Mouse (Mus musculus): Measurements from ENCODE around the gene Camk1g. TPM values are rescaled to one million over a fixed set of nuclear protein-coding genes. Genes with fewer than 3 reads are reported as not detected.

Camk1g gene
- polyA plus RNA-seq, 1 experiment, result 8.2 TPM

DNA sequence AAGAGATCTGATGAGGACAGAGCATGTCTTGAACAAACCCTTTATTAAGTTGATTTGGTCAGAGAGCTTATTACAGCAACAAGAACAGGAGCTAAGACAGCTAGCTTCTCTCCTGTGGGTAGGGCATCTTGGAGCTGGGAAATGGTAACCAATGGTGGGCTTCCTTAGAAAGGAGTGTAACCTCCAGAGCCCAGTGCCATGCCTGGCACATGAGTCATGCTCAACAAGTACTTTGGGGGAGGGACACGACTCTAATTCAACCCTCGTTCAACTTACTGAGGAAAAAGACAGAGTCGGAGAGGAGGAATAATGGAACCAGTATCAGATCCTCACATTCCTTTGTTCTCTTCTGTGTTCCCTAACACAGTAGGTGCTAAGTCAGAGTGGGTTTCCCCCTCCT, 50.4 kb downstream of the Camk1g start:
- H3K4me1 ChIP-seq (ENCODE audit: control insufficient read depth, insufficient read depth, low read length), result peaks cover 2% of the 10 kb centered on the region; the same call in 1 of the 2 replicates
- H3K27me3 ChIP-seq (replicated peaks; ENCODE audit: control insufficient read depth, insufficient read depth, low read length), result no peaks in the 10 kb centered on the region

DNA sequence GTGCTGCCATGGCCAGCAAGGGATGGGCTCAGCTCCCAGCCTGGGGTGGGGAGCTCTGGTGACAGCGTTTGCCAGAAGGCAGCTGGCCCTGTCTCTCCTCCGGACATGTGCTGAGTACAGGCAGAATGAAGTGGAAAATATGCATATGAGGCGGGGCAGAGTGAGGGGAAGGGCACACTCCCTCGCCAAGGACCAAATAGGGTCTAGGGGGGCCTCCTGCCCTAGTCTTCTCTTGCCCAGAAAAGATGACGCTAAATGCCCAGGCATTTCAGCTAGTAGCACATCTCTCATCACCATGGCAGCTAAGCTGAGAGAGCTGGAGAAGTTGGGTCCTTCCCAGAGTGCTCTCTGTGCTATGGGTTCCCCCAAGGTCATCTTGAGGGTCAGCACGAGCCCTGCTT, 52.9 kb downstream of the Camk1g start:
- Histone ChIP-seq H3K27me3 (replicated peaks; ENCODE audit: control insufficient read depth, insufficient read depth, low read length) (no peaks in the 10 kb centered on the region), H3K36me3 (ENCODE audit: control insufficient read depth, insufficient read depth, low read length) (no peaks in the 10 kb centered on the region), H3K27ac (ENCODE audit: insufficient read depth, low read depth, low read length) (peak overlapping the region; percentile 83), H3K4me1 (ENCODE audit: control insufficient read depth, insufficient read depth, low read length) (peaks cover 2% of the 10 kb centered on the region; the same call in 1 of the 2 replicates), H3K4me3 (ENCODE audit: insufficient read depth, low read depth, low read length) (no peak overlapping the region)
- TF ChIP-seq POLR2A (IDR thresholded peaks at IDR 0.05; ENCODE audit: low read depth, low read length), result no peak
- 62% methylated on average over 6 of the region's 6 CpGs for WGBS
- peak; percentile 51 for DNase-seq

More for the DNA sequence above, 50.4 kb downstream of the Camk1g start:
- Histone ChIP-seq H3K36me3 (ENCODE audit: control insufficient read depth, insufficient read depth, low read length) (no peaks in the 10 kb centered on the region), H3K4me3 (ENCODE audit: insufficient read depth, low read depth, low read length) (no peak overlapping the region), H3K27ac (ENCODE audit: insufficient read depth, low read depth, low read length) (no peak overlapping the region)
- no peak for DNase-seq
- WGBS, result 74% methylated on average over 3 of the region's 3 CpGs
- TF ChIP-seq CTCF (conservative IDR thresholded peaks at IDR 0.05; ENCODE audit: insufficient read depth, insufficient read length, low read depth, low read length) (no peak), POLR2A (IDR thresholded peaks at IDR 0.05; ENCODE audit: low read depth, low read length) (no peak)

DNA sequence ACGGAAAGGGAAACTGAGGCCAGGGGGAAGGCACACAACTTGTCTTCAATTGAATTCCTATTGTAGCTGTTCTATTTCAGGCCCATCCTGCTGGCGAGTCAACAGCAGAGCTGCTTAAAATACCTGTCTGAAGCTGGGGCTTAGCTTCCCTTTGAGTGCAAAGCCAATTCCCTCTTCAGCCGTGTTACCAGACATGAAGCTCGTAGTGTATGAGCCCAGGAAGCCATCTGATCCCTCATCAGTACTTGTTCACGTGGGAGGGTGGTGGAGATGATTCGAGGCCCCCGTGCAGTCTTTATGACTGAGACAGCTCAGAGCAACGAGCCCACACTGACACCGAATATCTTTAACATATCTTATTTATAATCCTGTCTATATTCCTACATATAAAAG, 53.7 kb downstream of the Camk1g start:
- DNase-seq, result no peak
- Histone ChIP-seq H3K4me3 (ENCODE audit: insufficient read depth, low read depth, low read length) (no peak overlapping the region), H3K27ac (ENCODE audit: insufficient read depth, low read depth, low read length) (peak overlapping the region; percentile 51), H3K27me3 (replicated peaks; ENCODE audit: control insufficient read depth, insufficient read depth, low read length) (no peaks in the 10 kb centered on the region), H3K36me3 (ENCODE audit: control insufficient read depth, insufficient read depth, low read length) (no peaks in the 10 kb centered on the region), H3K4me1 (ENCODE audit: control insufficient read depth, insufficient read depth, low read length) (peaks cover 5% of the 10 kb centered on the region; the same call in 1 of the 2 replicates)
- TF ChIP-seq POLR2A (IDR thresholded peaks at IDR 0.05; ENCODE audit: low read depth, low read length), result no peak
- no peak for TF ChIP-seq CTCF (conservative IDR thresholded peaks at IDR 0.05; ENCODE audit: insufficient read depth, insufficient read length, low read depth, low read length)
- 71% methylated on average over 9 of the region's 9 CpGs for WGBS

DNA sequence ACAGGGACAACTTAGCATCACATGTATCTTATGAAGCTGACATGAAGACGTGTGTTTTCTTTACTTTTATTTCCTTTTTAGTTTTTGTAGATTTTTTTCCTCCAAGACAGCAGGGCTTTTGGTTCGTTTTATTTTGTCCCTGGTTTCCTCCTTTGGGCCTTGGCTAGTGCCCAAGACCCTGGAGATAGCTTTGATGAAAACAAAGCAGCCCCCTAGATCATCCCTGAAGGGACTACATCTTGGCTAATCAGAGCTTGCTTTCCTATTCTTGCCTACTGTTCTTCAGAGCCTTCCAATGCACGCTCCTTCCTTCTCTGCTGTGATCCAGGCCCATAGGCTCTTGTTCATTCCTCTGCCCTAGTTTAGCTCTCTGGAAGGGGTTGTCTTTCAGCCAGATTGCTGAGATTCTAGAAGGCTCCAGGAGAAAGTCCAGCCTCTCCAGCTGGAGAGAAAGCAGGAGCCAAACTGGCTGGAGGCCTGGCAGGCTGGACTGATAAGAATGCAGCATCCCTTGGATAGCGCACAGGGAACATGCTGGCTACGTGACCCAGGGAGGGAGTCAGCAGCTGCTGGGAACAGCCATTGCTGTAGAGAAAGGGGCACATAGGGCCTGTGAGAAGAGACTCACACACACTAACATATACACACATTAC, 54.3 kb downstream of the Camk1g start:
- Histone ChIP-seq H3K4me1 (ENCODE audit: control insufficient read depth, insufficient read depth, low read length) (peaks cover 10% of the 10 kb centered on the region; the same call in 1 of the 2 replicates), H3K4me3 (ENCODE audit: insufficient read depth, low read depth, low read length) (no peak overlapping the region), H3K27ac (ENCODE audit: insufficient read depth, low read depth, low read length) (peak overlapping the region; percentile 64), H3K27me3 (replicated peaks; ENCODE audit: control insufficient read depth, insufficient read depth, low read length) (no peaks in the 10 kb centered on the region), H3K36me3 (ENCODE audit: control insufficient read depth, insufficient read depth, low read length) (no peaks in the 10 kb centered on the region)
- WGBS, result 53% methylated on average over 5 of the region's 5 CpGs
- TF ChIP-seq CTCF (conservative IDR thresholded peaks at IDR 0.05; ENCODE audit: insufficient read depth, insufficient read length, low read depth, low read length), result no peak
- TF ChIP-seq POLR2A (IDR thresholded peaks at IDR 0.05; ENCODE audit: low read depth, low read length), result no peak
- DNase-seq, result peak; percentile 90

DNA sequence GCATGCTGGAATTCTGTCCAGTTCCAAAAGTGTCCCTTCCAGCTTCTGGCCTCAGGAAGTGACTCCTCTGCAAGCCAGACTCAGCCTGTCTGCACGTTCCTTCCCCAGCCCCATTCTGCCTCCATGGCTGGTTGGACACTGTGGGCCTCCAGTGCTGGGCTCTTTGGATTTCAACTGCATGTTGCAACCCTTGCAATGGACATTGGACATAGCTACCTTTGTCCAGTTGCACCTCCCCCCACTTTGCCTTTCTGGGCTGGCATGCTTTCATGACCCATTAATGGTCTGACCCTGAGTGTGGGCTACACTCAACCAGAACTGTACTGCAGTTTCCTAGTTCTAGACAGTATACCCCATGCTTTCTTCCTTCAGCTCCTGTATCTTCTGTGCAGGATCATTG, 58.5 kb downstream of the Camk1g start:
- DNase-seq, result peak; percentile 93
- no peaks in the 10 kb centered on the region for H3K27me3 ChIP-seq (replicated peaks; ENCODE audit: control insufficient read depth, insufficient read depth, low read length)
- TF ChIP-seq POLR2A (IDR thresholded peaks at IDR 0.05; ENCODE audit: low read depth, low read length) (no peak), CTCF (conservative IDR thresholded peaks at IDR 0.05; ENCODE audit: insufficient read depth, insufficient read length, low read depth, low read length) (no peak)
- WGBS, result 17% methylated on average over 1 of the region's 1 CpGs
- no peak overlapping the region for H3K4me3 ChIP-seq (ENCODE audit: insufficient read depth, low read depth, low read length)
- H3K27ac ChIP-seq (ENCODE audit: insufficient read depth, low read depth, low read length), result peak overlapping the region; percentile 43
- peaks cover 10% of the 10 kb centered on the region; the same call in 1 of the 2 replicates for H3K4me1 ChIP-seq (ENCODE audit: control insufficient read depth, insufficient read depth, low read length)
- H3K36me3 ChIP-seq (ENCODE audit: control insufficient read depth, insufficient read depth, low read length), result no peaks in the 10 kb centered on the region

DNA sequence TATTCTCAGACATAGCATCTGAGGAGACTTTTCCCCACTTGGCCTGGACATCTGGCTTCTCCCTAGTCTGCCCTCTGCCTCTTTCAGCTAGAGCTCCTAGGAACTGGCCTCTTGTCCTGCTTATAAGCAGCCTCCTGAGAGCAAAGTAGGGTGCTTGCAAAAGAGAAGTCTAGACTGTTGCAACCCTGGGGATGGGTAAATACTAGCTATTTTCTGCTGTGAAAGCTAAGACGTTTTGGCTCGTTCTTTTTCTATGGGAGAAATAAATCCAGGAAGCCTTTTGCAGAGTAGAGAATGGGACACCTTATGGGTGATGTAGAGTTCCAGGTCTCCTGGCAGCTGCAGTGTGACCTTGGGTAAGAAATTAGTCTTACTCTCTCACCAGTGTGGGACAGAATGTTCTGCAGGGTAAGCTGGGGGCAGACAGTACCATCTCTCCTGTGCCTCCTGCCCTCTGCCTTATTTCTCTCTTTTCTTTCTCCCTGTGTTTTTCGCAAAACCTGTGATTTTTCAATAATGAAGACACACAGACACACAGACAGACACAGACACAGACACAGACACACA, 59.5 kb downstream of the Camk1g start:
- peaks cover 8% of the 10 kb centered on the region; the same call in 1 of the 2 replicates for H3K4me1 ChIP-seq (ENCODE audit: control insufficient read depth, insufficient read depth, low read length)
- no peaks in the 10 kb centered on the region for H3K36me3 ChIP-seq (ENCODE audit: control insufficient read depth, insufficient read depth, low read length)
- H3K4me3 ChIP-seq (ENCODE audit: insufficient read depth, low read depth, low read length), result no peak overlapping the region
- H3K27me3 ChIP-seq (replicated peaks; ENCODE audit: control insufficient read depth, insufficient read depth, low read length), result no peaks in the 10 kb centered on the region
- 0 out of 2 replicates have a peak overlapping the region, but pooled peaks have one; percentile 11 for H3K27ac ChIP-seq (ENCODE audit: insufficient read depth, low read depth, low read length)
- 76% methylated on average over 3 of the region's 3 CpGs for WGBS
- DNase-seq, result peak; percentile 17
- no peak for TF ChIP-seq CTCF (conservative IDR thresholded peaks at IDR 0.05; ENCODE audit: insufficient read depth, insufficient read length, low read depth, low read length)
- no peak for TF ChIP-seq POLR2A (IDR thresholded peaks at IDR 0.05; ENCODE audit: low read depth, low read length)

DNA sequence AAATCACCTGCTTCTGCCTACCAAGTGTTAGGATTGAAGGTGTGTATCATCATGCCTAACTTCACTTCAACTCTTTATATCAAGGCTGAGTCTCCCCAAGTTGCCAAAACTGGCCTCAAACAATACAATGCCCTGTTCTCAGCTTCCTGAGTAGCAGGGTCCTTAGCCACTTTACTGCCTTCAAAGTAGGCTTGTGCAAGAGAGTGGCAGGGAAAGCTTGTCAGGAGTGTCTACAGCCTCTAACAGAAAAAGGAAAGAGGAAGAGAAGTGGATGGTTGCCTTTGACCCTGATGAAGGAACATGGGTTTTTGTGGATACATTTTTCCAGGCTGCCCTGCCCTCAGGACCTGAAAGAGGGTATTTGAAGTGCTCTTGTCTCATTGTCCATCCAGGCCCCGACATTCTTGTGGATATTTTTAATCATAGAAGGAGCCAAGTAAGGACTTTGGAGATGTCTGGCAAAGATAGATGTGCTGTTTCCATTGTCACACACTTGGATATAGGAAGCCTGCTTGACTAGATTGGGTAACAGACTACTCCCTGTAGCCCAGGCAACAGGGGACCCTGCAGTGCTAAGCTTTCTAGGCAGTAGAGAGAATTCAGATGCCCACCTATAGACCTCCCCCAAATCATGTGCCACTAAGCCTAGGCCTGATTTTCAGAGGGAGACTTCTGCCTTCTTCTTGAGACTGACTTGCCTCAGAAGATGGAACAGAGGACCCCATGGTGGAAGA, 60.1 kb downstream of the Camk1g start:
- no peaks in the 10 kb centered on the region for H3K27me3 ChIP-seq (replicated peaks; ENCODE audit: control insufficient read depth, insufficient read depth, low read length)
- H3K36me3 ChIP-seq (ENCODE audit: control insufficient read depth, insufficient read depth, low read length), result no peaks in the 10 kb centered on the region
- no peak overlapping the region for H3K4me3 ChIP-seq (ENCODE audit: insufficient read depth, low read depth, low read length)
- no peak for DNase-seq
- no peak overlapping the region for H3K27ac ChIP-seq (ENCODE audit: insufficient read depth, low read depth, low read length)
- H3K4me1 ChIP-seq (ENCODE audit: control insufficient read depth, insufficient read depth, low read length), result peaks cover 8% of the 10 kb centered on the region; the same call in 1 of the 2 replicates
- 61% methylated on average over 1 of the region's 1 CpGs for WGBS
- no peak for TF ChIP-seq POLR2A (IDR thresholded peaks at IDR 0.05; ENCODE audit: low read depth, low read length)
- TF ChIP-seq CTCF (conservative IDR thresholded peaks at IDR 0.05; ENCODE audit: insufficient read depth, insufficient read length, low read depth, low read length), result no peak
